Mouse (Mus musculus) cerebral cortex, adult 2 months (tissue): ENCODE results near the gene Gm42791.

ENCODE experiments used
- WGBS: fragments of 180-500 bp; shearing (Covaris S2); methylation state at CpG from one replicate; pipeline ENCODE4 v1.1.7; 2018; 5-methylcytosine and 5-hydroxymethylcytosine counted together

Gene Gm42791

GRCm38 (mm10) chr5:148994706-148995414 lies at the start of gene Gm42791:
Gm42791 (minus strand) TSS chr5:148995147.
- 1% methylated on average over 33 of the region's 33 CpGs for WGBS

DNA sequence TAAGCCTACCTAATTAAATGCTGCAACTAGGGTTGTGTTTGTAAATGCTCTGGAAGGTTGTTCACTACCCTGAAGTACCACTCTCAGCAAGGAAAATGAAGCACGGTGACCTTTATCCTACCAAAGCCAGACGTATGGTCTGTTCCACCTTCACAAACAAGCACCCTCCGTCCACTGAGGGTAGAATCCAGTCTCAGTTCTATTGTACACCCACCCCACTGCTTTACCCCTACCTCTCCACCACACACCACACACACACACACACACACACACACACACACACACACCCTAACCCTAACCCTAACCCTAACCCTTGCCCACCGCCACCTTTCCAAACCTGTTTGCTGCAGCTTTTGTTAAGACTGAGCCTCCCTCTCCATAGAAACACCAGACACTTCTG lies 49.1 kb upstream of the Gm42791 start:
- WGBS = 89% methylated on average over 4 of the region's 4 CpGs

GRCm38 (mm10) chr5:149043240-149043639 lies 48.3 kb upstream of the Gm42791 start:
- 79% methylated on average over 6 of the region's 6 CpGs for WGBS

DNA sequence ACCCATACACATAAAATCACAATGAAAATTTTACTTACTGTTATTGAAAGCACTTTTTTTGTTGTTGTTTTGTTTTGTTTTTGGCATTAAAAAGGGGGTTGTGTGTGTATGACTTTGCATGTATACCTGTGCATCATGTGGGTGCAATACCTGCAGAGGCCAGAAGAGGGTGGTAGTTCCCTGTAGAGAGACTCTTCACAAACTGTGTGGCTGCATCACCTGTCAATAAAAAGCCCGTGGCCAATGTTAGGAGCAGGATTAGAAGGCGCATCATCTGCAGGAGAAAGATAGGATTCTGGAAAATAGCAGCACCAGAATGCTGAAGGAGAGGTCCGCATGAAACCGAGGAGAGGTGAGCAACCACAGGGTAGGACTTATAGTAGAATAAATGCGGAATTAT lies 44.9 kb upstream of the Gm42791 start:
- 92% methylated on average over 5 of the region's 5 CpGs for WGBS

DNA sequence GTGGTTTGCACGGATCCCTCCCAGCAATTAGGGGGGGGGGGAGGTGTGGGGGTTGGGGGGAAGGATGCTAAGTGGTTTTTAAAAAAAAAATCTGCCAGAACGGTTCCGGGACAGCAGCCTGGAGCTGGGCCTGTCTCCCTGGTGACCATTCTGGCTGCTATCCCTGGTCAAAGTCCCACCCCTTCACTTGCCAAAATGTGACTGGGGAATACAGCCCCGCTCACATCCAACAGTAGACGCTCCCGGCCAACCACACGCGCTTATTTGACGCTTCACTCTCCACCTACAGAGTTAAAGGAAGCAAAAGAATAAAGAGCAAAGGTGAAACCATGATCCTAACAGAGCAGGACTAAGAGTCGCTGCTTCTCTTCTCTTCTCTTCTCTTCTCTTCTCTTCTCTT lies 42.8 kb upstream of the Gm42791 start:
- WGBS = 14% methylated on average over 10 of the region's 10 CpGs

- WGBS = 95% methylated on average over 3 of the region's 3 CpGs
Observed at GRCm38 (mm10) chr5:149036920-149037319, 42.0 kb upstream of the Gm42791 start.

DNA sequence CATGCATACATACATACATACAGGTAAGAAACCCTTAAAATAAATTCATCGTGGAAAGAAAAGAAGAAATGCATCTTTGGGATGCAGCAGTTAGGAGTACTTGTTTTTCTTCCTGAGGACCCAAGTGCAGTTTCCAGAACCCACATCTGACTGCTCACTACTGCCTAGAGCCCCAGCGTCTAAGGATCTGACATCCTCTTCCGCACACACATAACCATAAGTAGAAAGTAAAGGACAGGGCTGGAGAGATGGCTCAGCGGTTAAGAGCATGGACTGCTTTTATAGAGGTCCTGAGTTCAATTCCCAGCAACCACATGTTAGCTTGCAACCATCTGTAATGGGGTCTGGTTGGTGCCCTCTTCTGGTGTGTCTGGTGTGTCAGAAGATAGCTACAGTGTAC lies 37.5 kb upstream of the Gm42791 start:
- WGBS = 93% methylated on average over 4 of the region's 4 CpGs

DNA sequence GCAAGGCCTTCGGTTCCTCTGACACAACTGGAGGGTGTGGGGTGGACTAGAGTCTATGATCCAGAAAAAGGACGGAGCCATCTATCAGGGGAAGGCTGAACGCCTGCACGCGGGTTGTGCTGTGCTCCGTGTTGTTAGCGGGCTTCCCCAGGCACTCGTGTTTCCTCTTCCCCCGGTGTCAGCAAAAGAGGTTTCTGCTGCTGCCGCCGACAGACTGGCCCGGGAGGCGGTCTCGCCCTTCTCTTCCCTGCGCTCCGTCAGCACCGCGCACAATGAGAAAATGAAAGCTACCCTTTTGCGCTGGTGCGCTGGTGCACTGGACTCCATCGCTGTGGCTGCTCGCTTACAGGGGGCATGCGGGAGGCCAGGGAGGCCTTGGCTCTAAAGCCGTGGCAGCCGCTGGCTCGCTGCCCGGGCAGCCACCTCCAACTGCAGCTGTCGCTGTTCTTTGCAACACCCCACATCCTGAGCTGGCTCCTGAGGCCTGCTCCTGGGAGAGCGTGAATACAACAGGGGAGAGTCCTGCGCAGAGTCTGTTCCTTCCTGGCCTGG lies 36.3 kb upstream of the Gm42791 start:
- WGBS = 3% methylated on average over 30 of the region's 30 CpGs

GRCm38 (mm10) chr5:149030103-149030502 lies 35.2 kb upstream of the Gm42791 start:
- WGBS = 72% methylated on average over 2 of the region's 2 CpGs

GRCm38 (mm10) chr5:149028394-149028793 lies 33.4 kb upstream of the Gm42791 start:
- 91% methylated on average over 5 of the region's 5 CpGs for WGBS

DNA sequence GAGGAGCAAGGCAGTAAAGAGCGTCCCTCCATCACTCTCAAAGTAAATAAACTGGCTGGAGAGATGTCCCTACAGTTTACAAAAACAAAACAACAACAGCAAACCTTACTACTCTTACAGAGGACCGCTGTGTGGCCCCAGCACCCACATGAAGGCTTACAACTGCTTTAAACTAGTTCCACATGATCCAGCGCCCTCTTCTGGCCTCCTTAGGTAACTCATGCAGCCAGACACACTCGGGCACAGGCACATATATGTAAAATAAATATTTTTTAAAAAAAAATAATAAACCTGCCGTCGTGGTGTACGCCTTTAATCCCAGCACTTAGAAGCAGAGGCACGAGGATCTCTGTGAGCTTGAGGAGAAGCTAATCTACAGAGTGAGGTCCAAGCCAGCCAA lies 32.4 kb upstream of the Gm42791 start:
- 80% methylated on average over 8 of the region's 8 CpGs for WGBS

- WGBS = 83% methylated on average over 7 of the region's 7 CpGs
Observed at GRCm38 (mm10) chr5:149021120-149021519, 26.2 kb upstream of the Gm42791 start.

- WGBS = 73% methylated on average over 16 of the region's 16 CpGs
Observed at GRCm38 (mm10) chr5:149020681-149021062, 25.7 kb upstream of the Gm42791 start.

- 45% methylated on average over 18 of the region's 18 CpGs for WGBS
Observed at GRCm38 (mm10) chr5:149020059-149020680, 25.2 kb upstream of the Gm42791 start.

GRCm38 (mm10) chr5:149017666-149018415 lies 22.9 kb upstream of the Gm42791 start:
- WGBS = 68% methylated on average over 3 of the region's 3 CpGs

DNA sequence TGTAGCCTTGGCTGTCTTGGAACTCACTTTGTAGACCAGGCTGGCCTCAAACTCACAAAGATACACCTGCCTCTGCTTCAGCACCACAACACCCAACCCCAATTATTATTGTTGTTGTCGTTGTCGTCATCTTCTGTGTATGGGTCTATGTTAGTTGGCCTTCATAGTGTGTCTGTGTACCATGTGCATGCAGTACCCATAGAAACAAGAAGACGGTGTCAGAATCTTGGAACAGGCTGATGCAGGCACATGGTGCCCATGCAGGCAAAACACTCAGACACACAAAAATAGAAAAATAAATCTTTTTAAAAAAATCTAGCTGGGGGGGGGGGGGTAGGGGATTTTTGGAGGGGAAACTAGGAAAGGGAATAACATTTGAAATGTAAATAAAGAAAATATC lies 22.2 kb upstream of the Gm42791 start:
- WGBS = 66% methylated on average over 3 of the region's 3 CpGs

GRCm38 (mm10) chr5:149016261-149016660 lies 21.3 kb upstream of the Gm42791 start:
- 75% methylated on average over 5 of the region's 5 CpGs for WGBS

GRCm38 (mm10) chr5:149015335-149016201 lies 20.6 kb upstream of the Gm42791 start:
- 4% methylated on average over 35 of the region's 37 CpGs for WGBS

- 40% methylated on average over 17 of the region's 17 CpGs for WGBS
Observed at GRCm38 (mm10) chr5:149014600-149015268, 19.8 kb upstream of the Gm42791 start.

DNA sequence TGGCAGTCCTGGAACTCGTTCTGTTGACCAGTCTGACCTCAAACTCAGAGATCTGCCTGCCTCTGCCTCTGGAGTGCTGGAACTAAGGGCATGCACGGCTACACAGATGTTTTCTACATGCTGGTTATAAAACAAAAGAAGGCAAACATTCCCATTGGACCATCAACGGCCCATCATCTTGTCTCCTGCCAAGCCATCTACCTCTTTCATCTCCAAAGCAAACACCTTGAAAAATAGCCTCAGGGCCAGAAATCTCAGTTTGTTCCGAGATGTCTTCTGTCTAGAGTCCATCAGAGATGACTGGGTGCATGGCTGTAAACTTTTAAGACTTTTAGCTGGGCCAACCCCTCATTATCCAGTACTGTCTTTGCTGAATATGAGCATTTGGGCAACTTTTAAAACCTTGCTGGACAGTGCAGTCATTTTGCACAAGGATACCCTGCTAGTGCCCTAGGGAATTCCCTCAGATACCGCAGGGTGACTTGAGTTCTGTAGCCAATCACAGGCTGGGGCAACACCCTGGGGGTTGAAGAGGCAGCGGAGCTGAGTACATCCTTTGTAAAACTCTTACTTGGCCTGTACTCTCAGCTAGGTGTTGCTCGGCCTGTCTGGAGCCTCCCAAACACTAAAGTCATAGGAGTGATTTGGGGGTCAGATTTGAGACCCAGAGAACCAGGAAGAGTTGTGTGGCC lies 19.0 kb upstream of the Gm42791 start:
- 87% methylated on average over 7 of the region's 7 CpGs for WGBS
